In the genomic region with DNA sequence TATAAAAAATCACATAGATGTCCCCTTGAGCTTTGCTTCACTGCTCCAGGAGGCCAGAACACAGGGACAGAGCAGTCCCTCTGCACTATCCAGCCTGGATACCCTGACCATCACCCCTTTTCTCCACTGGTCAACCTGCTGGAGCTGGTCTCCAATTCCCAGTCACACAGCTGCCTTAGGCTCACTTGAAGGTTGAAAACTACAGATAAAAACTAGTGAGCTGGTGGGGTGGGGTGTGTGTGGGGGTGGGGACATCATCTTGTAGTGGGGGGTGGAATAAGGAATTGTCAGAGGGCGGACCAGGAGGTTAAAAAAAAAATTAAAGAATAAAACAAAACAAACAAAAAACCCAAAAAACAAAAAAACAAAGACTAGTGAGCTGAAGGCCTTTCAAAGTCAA, we compare ENCODE assay signal across 20 mouse cellular contexts.
"Had no signal": no experiment of that assay in that cellular context is flagged by ENCODE, and none has a peak within 500 bp of the region (broad histone marks: within the 10 kb centered on the region; RNA-seq: fewer than 3 reads in every experiment).

No protein-coding gene starts in this region.

- H3K4me3 ChIP-seq: intestine, embryonic 15.5 days; layer of hippocampus, adult 2 months; left cerebral cortex, adult 2 months; lung, embryonic 15.5 days; neural tube, embryonic 12.5 days; neural tube, embryonic 15.5 days; stomach, embryonic 15.5 days had no signal

- H3K9me3 ChIP-seq: intestine, embryonic 15.5 days; lung, embryonic 15.5 days; neural tube, embryonic 15.5 days; stomach, embryonic 15.5 days had no signal

- H3K9ac ChIP-seq: intestine, embryonic 15.5 days; lung, embryonic 15.5 days; neural tube, embryonic 12.5 days; neural tube, embryonic 15.5 days; stomach, embryonic 15.5 days had no signal

- H3K4me1 ChIP-seq: intestine, embryonic 15.5 days; lung, embryonic 15.5 days; neural tube, embryonic 12.5 days; neural tube, embryonic 15.5 days; stomach, embryonic 15.5 days had no signal

- H3K36me3 ChIP-seq: intestine, embryonic 15.5 days; stomach, embryonic 15.5 days had no signal

- ATAC-seq: intestine, embryonic 15.5 days had no signal

- H3K27ac ChIP-seq: intestine, embryonic 15.5 days; layer of hippocampus, adult 2 months; left cerebral cortex, adult 2 months; lung, embryonic 15.5 days; neural tube, embryonic 12.5 days; neural tube, embryonic 15.5 days; stomach, embryonic 15.5 days had no signal

- H3K27me3 ChIP-seq: intestine, embryonic 15.5 days; lung, embryonic 15.5 days; neural tube, embryonic 12.5 days; neural tube, embryonic 15.5 days; stomach, embryonic 15.5 days had no signal

- DNase-seq: kidney, adult 18-20 months; kidney, adult 9 months; kidney, postnatal 14 days; layer of hippocampus, adult 9-11 months; lung, adult 18-20 months; lung, postnatal 14 days; lung, postnatal 4 days; midbrain, embryonic 14.5 days; right cerebral cortex, adult 18-20 months; right cerebral cortex, postnatal 14 days; right cerebral cortex, postnatal 4 days; thymus, postnatal 25 days had no signal

- H3K4me2 ChIP-seq: intestine, embryonic 15.5 days; lung, embryonic 15.5 days; midbrain, embryonic 11.5 days; neural tube, embryonic 12.5 days; neural tube, embryonic 15.5 days; stomach, embryonic 15.5 days had no signal
